Mouse (Mus musculus) E14TG2a.4 (cell line): ENCODE results near the gene Gab2.

Source experiments
- CTCF ChIP-seq: conservative IDR thresholded peaks from 2 replicates; pipeline ENCODE4 v1.5.1; 2014; ENCODE audit warnings: low read length
- NANOG ChIP-seq: IDR thresholded peaks from 2 replicates; pipeline ENCODE4 v1.6.1; 2014; ENCODE audit warnings: borderline replicate concordance, low read length, mixed read lengths
- POU5F1 ChIP-seq: IDR thresholded peaks from 2 replicates; pipeline ENCODE4 v1.6.1; 2014; ENCODE audit warnings: low read length, borderline replicate concordance

- TF ChIP-seq CTCF (no peak), NANOG (no peak), POU5F1 (no peak)
These were observed 272.0 kb downstream of the Gab2 start for GRCm38 (mm10) chr7:97353356-97353755.
